Mouse (Mus musculus) adrenal gland, postnatal 36 days (tissue): ENCODE results near the gene Osbp. TPM values are rescaled to one million over a fixed set of nuclear protein-coding genes. Genes with fewer than 3 reads are reported as not detected.

Source experiments
- DNase-seq, 2 experiments: peaks; one replicate each; pipeline ENCODE4 v3.0.0; 2021; ENCODE audit warnings: mixed read lengths in 1 of 2
- total RNA-seq, 2 experiments: library from RNA; stranded (reverse); gene quantifications; 2 replicates each; pipeline ENCODE4 v1.2.3; 2021

Osbp gene
- total RNA-seq, 2 experiments from 2014 or later: 81.5 to 117 TPM

DNA sequence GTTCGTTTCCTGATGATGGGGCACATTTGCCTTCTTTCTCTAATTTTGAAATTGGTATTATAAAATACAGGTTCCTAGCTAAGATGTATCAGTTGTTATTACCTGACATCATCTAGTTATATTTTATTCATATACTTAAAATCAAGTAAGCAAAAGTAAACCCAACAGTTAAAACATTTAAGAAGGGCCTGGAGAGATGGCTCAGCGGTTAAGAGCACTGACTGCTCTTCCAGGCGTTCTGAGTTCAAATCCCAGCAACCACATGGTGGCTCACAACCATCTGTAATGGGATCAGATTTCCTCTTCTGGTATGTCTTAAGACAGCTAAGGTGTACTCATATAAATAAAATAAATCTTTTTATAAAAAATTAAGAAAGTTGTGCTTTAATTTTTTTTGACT, 22.1 kb downstream of the Osbp start:
- DNase-seq: no peak

DNA sequence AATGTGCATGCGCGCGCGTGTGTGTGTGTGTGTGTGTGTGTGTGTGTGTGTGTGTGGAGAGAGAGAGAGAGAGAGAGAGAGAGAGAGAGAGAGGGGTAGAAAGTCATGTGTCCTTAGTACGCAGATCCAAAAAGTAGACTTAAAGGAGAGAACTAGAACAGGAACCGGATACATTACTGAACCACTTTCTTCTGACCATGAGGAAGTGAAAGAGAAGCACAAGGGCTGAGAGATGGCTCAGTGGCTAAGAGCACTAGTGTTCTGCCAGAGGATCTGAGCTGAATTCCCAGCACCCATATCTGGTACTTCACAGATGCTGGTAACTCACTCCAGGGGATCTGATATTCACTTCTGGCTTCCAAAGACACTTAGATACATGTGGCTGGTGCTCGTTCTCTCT, 23.6 kb downstream of the Osbp start:
- no peak for DNase-seq

DNA sequence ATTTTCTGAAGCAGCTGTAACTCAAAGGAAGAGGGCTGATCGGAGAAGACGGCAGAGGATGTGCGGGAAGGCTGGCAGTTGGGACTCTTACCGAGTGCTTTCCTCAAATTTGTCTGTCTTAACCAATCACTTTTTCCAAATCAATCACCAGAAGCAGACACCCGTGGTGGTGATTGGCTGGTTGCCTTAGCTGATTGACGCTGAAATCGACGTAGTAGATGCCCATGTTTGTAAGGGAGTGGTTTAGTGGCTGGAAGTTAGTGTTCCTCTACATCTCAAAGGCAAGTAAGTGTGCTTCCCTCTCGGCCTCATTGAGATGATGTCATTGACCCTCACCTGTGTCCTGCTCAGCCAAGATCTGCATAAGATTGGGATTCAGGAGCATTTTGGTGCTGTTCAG, 26.3 kb downstream of the Osbp start:
- no peak for DNase-seq

GRCm38 (mm10) chr19:11992441-11993029, 26.8 kb downstream of the Osbp start:
- DNase-seq: no peak

- no peak for DNase-seq
Measured at GRCm38 (mm10) chr19:11994703-11995431, 29.1 kb downstream of the Osbp start.

- DNase-seq: no peak
Measured at GRCm38 (mm10) chr19:11995722-11996448, 30.1 kb downstream of the Osbp start.

GRCm38 (mm10) chr19:12001686-12002085, 35.9 kb downstream of the Osbp start:
- DNase-seq: no peak

DNA sequence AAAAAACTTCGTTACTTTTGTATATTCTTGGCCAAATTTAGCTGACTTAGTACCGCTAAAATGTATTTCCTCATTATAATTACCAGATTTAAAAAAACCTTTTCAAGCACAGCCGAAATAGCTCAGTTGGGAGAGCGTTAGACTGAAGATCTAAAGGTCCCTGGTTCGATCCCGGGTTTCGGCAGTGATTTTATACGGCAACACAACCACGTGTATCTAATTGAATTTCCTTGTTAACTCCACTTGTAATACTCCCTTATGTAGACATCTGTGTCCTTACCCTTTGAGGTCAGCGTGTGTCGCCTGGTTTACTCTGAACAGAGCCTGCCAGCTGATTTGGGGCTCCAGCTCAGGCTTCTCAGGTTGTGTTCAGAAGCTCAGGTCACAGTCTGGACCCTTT, 36.4 kb downstream of the Osbp start:
- DNase-seq: peak; percentile 55 to 57

DNA sequence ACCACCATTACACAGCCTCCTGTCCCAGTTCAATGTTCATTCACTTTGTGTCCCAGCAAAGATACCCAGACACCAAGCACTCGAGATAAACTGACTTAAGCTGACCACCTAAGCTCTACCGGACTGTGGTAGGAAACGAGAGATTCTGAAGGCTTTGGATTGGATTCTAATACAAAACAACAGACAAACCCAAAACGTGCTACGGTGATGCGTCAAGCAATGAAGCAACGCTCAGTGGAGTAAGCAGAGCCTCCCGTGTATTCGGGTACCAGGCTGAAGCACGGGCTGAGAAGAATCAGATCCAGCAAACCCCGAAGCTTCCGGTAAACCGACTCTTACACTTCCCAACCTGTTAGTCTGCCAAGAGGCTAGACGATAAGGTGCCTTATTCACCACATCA, 37.0 kb downstream of the Osbp start:
- DNase-seq: no peak

DNA sequence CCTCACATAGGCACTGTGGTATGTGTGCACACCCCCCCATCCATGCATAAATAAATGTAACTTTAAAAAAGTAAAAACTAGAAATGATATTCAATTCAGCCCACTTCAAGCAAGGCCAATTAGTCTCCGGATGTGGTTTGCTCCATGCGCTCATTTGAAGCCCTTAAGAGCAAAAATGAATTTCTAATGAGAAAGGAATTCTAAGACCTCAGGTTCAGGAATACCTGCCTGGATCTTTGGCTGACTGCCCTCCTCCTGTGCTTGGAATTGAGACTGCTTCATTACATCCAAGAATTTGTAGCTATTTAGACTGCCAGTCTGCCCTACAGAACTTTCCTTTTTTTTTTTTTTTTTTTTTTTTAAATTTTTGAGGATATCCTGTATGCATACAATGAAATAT, 37.8 kb downstream of the Osbp start:
- DNase-seq: no peak

DNA sequence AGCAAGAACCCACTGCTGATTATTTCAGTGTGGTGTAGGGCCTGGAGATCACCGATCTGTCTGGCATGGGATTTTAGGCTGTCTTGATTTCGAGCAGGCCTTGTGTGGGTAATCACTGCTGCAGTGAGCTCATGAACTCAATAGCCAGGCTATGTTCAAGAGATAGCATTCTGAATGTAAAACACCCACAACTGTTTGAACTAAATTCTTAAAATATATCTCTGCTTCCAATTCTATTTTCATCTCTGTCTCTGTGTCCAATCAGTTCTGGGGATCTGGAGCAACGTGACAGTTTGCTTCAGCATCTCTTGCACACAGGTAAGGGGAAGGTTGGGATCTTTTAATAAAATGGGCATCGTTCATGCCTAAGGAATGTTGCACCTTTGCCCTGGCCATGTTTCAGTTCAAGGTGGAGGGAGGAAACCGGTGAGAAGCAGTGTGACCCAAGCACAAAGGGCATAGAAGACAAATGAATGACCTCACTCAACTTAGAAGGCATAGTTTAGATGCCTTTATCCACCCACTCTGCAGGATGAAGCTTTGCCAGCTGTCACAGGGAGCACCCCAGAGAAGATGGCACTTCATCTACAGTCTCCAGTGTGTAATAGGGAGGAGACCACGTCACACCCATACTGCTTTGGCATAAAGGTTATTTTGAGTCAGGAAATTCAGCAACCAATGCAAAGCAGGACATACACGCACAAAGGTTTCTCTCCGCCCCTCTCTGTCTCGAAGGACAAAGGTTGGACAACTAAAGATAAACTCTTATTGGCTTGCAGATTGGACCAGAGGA, 38.7 kb downstream of the Osbp start:
- no peak for DNase-seq

DNA sequence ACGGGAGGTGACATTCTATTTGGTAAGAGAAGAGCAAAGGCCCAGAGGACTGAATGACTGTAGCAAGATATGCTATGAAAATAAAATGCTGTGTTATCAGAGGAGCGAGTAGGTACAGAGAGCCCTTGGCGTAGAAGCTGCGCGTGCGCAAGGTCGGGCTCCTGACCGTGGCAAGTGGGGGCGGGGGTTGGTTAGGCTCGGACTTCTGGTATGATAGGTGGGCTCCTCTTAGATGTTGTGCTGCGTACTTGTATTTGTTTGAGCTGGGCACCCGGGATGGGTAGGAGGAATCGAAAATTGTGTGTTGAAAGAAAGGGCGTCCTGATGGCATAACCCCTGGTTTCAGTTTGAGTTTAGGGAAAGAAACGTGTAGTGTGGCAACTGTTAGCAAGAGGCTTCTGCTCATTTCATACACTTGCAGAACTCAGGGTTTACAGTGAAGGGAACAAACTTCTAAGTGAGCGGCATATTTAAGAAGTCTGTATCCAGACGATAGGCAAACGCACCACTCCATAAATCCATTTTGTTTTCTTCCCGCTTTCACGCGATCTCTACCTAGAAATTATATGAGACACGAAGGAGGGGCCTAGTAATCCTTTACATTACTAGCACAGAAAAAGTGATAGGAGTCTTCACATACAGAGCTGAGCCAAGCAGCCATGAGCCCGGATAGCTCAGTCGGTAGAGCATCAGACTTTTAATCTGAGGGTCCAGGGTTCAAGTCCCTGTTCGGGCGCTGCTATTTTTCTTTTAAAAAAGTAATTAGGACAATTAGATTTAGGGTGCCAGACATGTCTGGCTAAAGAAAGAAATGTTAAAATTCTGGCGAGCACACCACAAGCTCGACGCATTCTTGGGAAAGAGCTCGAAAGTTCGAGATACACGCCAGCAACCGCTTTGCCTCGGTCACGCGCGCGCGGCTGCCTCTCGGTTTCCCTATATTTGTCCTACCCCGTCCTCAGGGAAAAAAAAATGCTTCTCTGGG, 39.9 kb downstream of the Osbp start:
- DNase-seq: peak; percentile 91 to 93

DNA sequence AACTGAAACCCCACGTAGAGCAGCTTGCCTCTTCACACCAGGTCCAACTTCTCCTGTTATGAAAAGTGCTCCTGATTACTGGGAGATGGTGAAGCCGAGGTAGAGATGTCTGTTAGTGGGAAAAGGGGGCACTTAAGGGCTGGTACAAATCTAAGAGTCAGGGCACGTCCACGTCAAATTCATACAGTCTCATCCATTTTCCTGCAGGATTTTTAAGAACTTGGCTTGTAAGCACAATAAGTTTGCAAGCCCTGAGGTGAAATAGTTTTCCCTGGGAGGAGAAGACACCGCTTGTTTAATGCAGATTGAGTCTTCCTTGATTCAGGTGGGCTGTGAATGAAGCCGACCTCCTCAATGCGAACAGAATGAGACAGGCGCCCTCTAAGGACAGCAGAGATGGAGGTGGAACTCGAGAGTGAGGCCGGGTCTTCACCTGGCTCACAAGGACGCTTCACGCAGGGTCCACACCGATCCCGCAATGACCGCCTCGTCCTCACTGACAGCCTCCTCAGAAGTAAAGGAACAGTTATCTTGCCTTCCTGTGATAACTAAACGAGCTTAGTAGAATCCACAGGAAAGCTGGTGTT, 40.7 kb downstream of the Osbp start:
- DNase-seq: no peak

DNA sequence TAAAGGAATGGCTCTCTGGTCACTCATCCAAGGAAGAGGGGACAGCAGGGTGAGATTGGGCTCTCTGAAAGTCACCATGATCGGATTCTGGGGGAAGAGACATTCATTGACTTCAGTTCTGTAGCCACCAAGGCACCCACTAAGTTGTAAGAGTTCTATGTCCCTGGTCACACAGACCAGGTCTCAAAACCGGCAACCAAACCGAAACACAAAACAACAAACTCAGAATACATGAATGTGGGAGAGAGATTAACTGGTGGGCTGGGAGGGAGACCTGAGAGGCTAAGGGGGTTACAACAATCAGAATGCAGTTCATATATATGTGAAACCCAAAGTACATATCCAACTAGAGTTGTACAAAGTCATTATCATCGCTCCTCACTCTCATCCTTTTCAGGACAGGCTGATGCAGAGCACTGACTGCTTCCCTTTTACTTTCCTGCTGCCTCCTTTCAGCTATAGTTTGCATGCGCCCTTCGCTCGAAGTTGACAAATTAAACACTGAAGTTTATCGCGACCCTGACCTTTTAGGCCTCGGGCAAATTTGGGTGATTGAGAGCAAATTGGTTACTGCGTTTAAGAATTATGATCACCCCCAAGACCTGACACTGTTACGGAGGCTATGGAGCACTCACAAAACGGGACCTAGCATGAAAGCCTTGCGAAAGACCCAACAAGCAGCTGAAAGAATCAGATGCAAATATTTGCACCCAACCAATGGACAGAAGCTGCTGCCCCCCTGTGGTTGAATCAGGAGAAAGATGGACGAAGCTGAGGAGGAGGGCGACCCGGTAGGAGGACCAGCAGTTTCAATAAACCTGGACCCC, 41.6 kb downstream of the Osbp start:
- DNase-seq: peak; percentile 58 to 76

DNA sequence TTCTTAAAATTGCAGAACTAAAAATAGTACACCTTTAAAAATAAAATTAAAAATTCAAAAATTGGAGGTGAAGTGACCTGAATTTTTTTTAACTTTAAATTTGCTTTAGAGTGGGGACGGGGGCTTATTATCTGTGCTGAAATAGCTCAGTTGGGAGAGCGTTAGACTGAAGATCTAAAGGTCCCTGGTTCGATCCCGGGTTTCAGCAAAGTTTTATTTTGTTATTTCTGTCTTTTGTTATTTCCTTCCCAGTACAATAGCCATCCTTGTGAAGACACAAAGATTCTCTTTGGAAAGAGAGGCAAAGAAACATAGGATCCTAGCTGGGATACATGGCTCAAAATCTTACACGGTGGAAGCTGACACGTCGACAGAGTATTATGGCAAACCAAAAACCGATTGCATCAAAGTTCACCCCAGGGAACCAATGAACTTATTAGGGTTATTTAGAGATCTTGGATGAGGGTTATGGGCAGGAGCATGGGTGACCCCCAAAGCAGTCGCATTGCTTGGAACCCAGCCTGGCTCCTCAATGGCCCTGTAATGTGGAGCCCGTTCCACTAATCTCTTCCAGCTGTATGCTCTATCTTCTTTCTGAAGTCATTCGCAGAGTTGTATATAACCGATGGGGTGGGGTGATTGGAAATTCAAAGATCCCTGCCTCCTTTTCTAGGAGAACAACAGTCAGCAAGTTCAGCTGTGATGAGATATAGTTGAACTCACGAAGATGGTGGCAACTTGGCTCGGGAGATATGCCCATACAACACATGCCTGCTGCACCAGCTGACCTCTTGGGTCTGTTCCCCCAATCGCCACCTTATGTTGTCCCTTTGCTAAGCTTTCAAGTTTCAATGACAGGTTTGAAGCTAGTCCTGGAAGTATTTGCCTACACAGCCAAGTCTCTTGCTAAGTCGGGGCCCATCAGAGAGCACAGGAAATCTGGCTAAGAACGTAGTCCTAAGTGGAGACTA, 43.0 kb downstream of the Osbp start:
- no peak for DNase-seq

DNA sequence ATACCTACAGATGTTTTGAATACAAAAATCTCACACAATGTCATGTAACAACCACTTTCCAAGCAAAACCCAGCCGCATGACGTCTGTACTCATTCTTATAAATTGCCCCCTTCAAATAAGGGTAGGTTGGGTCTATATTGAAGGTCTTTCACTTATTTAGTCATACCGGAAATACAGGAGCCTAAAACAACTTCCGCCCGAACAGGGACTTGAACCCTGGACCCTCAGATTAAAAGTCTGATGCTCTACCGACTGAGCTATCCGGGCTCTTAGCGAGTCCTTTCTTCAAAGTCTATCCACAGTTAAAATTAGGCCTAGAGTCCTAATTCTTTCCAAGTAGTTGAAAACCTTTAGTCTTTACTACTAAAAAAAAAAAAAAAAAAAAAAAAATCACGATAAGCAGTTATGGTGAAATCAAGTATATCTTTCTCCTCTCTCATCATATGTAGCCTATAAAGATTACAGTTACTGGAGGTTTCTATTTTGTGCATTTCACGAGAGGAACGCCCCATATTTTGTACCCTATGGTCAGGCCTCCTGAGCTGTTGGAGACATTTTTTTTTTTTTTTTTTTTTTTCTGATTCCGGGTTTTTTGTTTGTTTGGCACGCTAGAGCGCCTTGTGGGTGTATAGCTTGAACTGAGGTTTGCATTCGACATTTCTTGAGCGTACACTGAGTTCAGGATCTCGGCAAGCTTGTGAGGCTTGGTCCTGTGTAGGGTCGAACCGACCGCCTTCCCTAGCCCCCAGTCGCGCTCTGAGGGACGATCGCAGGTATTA, 44.0 kb downstream of the Osbp start:
- peak; percentile 61 to 77 for DNase-seq

GRCm38 (mm10) chr19:12010281-12010771, 44.6 kb downstream of the Osbp start:
- peak; percentile 83 to 86 for DNase-seq
